Comparison of ENCODE assay signal across 17 mouse cellular contexts in genomic region chr8:110772452-110772851, GRCm38 (mm10). TPM values are rescaled to one million over a fixed set of nuclear protein-coding genes. Genes with fewer than 3 reads are reported as not detected.
DNase-seq lines count a peak whose midpoint lies in the region; ATAC-seq lines count a peak whose summit lies in the region.
"Had no signal": no experiment of that assay in that cellular context is flagged by ENCODE, and none has a peak within 500 bp of the region (broad histone marks: within the 10 kb centered on the region; RNA-seq: fewer than 3 reads in every experiment).

No protein-coding gene starts in this region.

- ATAC-seq in frontal cortex, adult (ENCODE audit: low TSS enrichment) = peak; percentile 90
- no peak for ATAC-seq in hindbrain, embryonic 14.5 days (ENCODE audit: low FRiP score)
- ATAC-seq: forebrain, postnatal 0 days; Patski had no signal

- no peak overlapping the region for H3K9ac ChIP-seq in hindbrain, embryonic 14.5 days
- H3K9ac ChIP-seq: forebrain, postnatal 0 days had no signal

- H3K27me3 ChIP-seq in hindbrain, embryonic 14.5 days (ENCODE audit: control insufficient read depth, insufficient read depth, low read length) = no peaks in the 10 kb centered on the region
- H3K27me3 ChIP-seq: Patski had no signal

- no peaks in the 10 kb centered on the region for H3K9me3 ChIP-seq in hindbrain, embryonic 14.5 days (ENCODE audit: control insufficient read depth, low read length)
- H3K9me3 ChIP-seq: midbrain, embryonic 10.5 days had no signal

- 77% methylated on average over 7 of the region's 7 CpGs for WGBS in hindbrain, embryonic 14.5 days

- no peaks in the 10 kb centered on the region for H3K4me1 ChIP-seq in hindbrain, embryonic 14.5 days (replicated peaks; ENCODE audit: control insufficient read depth, insufficient read depth, low read length)
- H3K4me1 ChIP-seq: midbrain, embryonic 10.5 days had no signal

- H3K4me2 ChIP-seq in hindbrain, embryonic 14.5 days (replicated peaks) = no peak overlapping the region
- H3K4me2 ChIP-seq: liver, embryonic 11.5 days had no signal

- H3K4me3 ChIP-seq in hindbrain, embryonic 14.5 days (replicated peaks; ENCODE audit: low read length) = no peak overlapping the region
- H3K4me3 ChIP-seq: erythroblast, embryonic 14.5 days; layer of hippocampus, adult 2 months; midbrain, embryonic 10.5 days had no signal

- DNase-seq in frontal cortex, postnatal 25 days (ENCODE audit: low spot score in 2 of 2) = no peak
- DNase-seq in left cerebral cortex, adult 9 months (ENCODE audit: low spot score in 2 of 2) = peak; percentile 49 to 63
- DNase-seq in left cerebral cortex, adult 11 months (ENCODE audit: low spot score) = no peak
- peak; percentile 34 for DNase-seq in right cerebral cortex, postnatal 25 days
- no peak for DNase-seq in right cerebral cortex, postnatal 14 days
- peak; percentile 86 for DNase-seq in telencephalon, adult 2 months (ENCODE audit: low read depth, low spot score)
- no peak for DNase-seq in hindbrain, embryonic 14.5 days (ENCODE audit: low spot score)
- DNase-seq: cerebellum, postnatal 14 days; forebrain, postnatal 0 days; thymus, postnatal 36 days had no signal

- no peaks in the 10 kb centered on the region for H3K36me3 ChIP-seq in hindbrain, embryonic 14.5 days (replicated peaks; ENCODE audit: control insufficient read depth, insufficient read depth)
- H3K36me3 ChIP-seq: midbrain, embryonic 10.5 days had no signal

- H3K27ac ChIP-seq in hindbrain, embryonic 14.5 days = no peak overlapping the region
- H3K27ac ChIP-seq: kidney, postnatal 0 days; layer of hippocampus, adult 2 months; midbrain, embryonic 10.5 days had no signal

RNA-seq across cellular contexts. Expression of gene Il34, which starts 33.3 kb away (rescaled TPM):
- 5.4 and 6.1 TPM in 2 replicates for polyA plus RNA-seq in hindbrain, embryonic 14.5 days (2014; fragmentation: Nextera tagmentation; extraction: Ambion mirVana)
- polyA plus RNA-seq: erythroblast, embryonic 14.5 days had no signal

RNA-seq across cellular contexts. Expression of gene Mtss1l, which starts 51.2 kb away (rescaled TPM):
- polyA plus RNA-seq in hindbrain, embryonic 14.5 days (2014; fragmentation: Nextera tagmentation; extraction: Ambion mirVana) = 32.9 and 36.3 TPM in 2 replicates

Comparison
In these comparisons a context has a peak if more than half of its experiments do, and no peak if none do; other contexts are left out.
1. DNase-seq: peak in left cerebral cortex, adult 9 months (2 of 2), right cerebral cortex, postnatal 25 days (single experiment) and telencephalon, adult 2 months (single experiment); none in frontal cortex, postnatal 25 days (0 of 2), left cerebral cortex, adult 11 months (single experiment), right cerebral cortex, postnatal 14 days (single experiment) and hindbrain, embryonic 14.5 days (single experiment).